ENCODE assay signal across 11 mouse cellular contexts in genomic region chr3:37201122-37201916, GRCm38 (mm10). TPM values are rescaled to one million over a fixed set of nuclear protein-coding genes. Genes with fewer than 3 reads are reported as not detected.
DNase-seq lines count a peak whose midpoint lies in the region; ATAC-seq lines count a peak whose summit lies in the region.
"Had no signal": no experiment of that assay in that cellular context is flagged by ENCODE, and none has a peak within 500 bp of the region (broad histone marks: within the 10 kb centered on the region; RNA-seq: fewer than 3 reads in every experiment).

No protein-coding gene starts in this region.

- no peak overlapping the region for H3K27ac ChIP-seq in heart, embryonic 12.5 days (ENCODE audit: poor library complexity, severe bottlenecking)
- H3K27ac ChIP-seq in liver, embryonic 11.5 days (ENCODE audit: low read depth, low read length), result no peak overlapping the region
- H3K27ac ChIP-seq: layer of hippocampus, adult 2 months had no signal

- 52% methylated on average over 6 of the region's 6 CpGs for WGBS in heart, embryonic 12.5 days
- WGBS in liver, embryonic 11.5 days, result 38% methylated on average over 6 of the region's 6 CpGs

- no peak for DNase-seq in heart, adult 18-20 months
- DNase-seq in urinary bladder, postnatal 25 days (ENCODE audit: low spot score), result peak; percentile 21
- no peak for DNase-seq in urinary bladder, postnatal 10 days (ENCODE audit: low spot score)
- no peak for DNase-seq in liver, embryonic 11.5 days (ENCODE audit: low spot score)
- DNase-seq in spleen, adult 18-20 months, result no peak
- no peak for DNase-seq in kidney, adult 18-20 months
- no peak for DNase-seq in right cerebral cortex, postnatal 14 days

- H3K4me1 ChIP-seq in heart, embryonic 12.5 days (replicated peaks), result peaks cover 8% of the 10 kb centered on the region; the same call in 1 of the 2 replicates
- H3K4me1 ChIP-seq in liver, embryonic 11.5 days (replicated peaks; ENCODE audit: control insufficient read depth, insufficient read depth, low read length), result no peaks in the 10 kb centered on the region; the same call in 1 of the 2 replicates

- no peaks in the 10 kb centered on the region; the same call in 1 of the 2 replicates for H3K9me3 ChIP-seq in heart, embryonic 12.5 days (replicated peaks)
- H3K9me3 ChIP-seq in liver, embryonic 11.5 days (ENCODE audit: control insufficient read depth, low read length), result no peaks in the 10 kb centered on the region

- peak; percentile 37; the same call in 1 of the 2 replicates for ATAC-seq in heart, embryonic 12.5 days (ENCODE audit: insufficient number of reproducible peaks, low FRiP score)
- peak; percentile 55; the same call in 1 of the 2 replicates for ATAC-seq in liver, embryonic 11.5 days (replicated peaks; ENCODE audit: low FRiP score)
- ATAC-seq: midbrain, embryonic 16.5 days had no signal

- no peaks in the 10 kb centered on the region for H3K36me3 ChIP-seq in heart, embryonic 12.5 days
- H3K36me3 ChIP-seq in liver, embryonic 11.5 days (ENCODE audit: control insufficient read depth, insufficient read depth, low read length), result no peaks in the 10 kb centered on the region

- 0 out of 2 replicates have a peak overlapping the region, but pooled peaks have one; percentile 16 for H3K9ac ChIP-seq in heart, embryonic 12.5 days
- no peak overlapping the region for H3K9ac ChIP-seq in liver, embryonic 11.5 days (ENCODE audit: low read depth, low read length)

- no peak overlapping the region for H3K4me2 ChIP-seq in heart, embryonic 12.5 days
- peak overlapping the region; percentile 3; the same call in 1 of the 2 replicates for H3K4me2 ChIP-seq in liver, embryonic 11.5 days

- no peaks in the 10 kb centered on the region for H3K27me3 ChIP-seq in heart, embryonic 12.5 days (replicated peaks)
- H3K27me3 ChIP-seq in liver, embryonic 11.5 days (replicated peaks; ENCODE audit: control insufficient read depth, insufficient read depth, low read length), result no peaks in the 10 kb centered on the region

- H3K4me3 ChIP-seq in heart, embryonic 12.5 days, result no peak overlapping the region
- no peak overlapping the region for H3K4me3 ChIP-seq in liver, embryonic 11.5 days (ENCODE audit: low read depth, low read length)
- H3K4me3 ChIP-seq: layer of hippocampus, adult 2 months had no signal

RNA-seq across cellular contexts. Expression of gene Il21, which starts 31.1 kb away (rescaled TPM):
- not detected in 2 replicates for polyA plus RNA-seq in heart, embryonic 12.5 days (2016; fragmentation: Nextera tagmentation; extraction: Ambion mirVana)
- not detected for total RNA-seq in heart, adult 18-20 months (2021)
- polyA plus RNA-seq in liver, embryonic 11.5 days (2014; fragmentation: Nextera tagmentation; extraction: Ambion mirVana), result not detected in 2 replicates
- polyA plus RNA-seq: heart, embryonic 16.5 days; midbrain, embryonic 16.5 days had no signal
